Mouse (Mus musculus) heart, embryonic 11.5 days (tissue): ENCODE results near the gene Zfp683. TPM values are rescaled to one million over a fixed set of nuclear protein-coding genes. Genes with fewer than 3 reads are reported as not detected.
A peak's percentile ranks its signal among the peaks of the same experiment; 100 is the strongest.

ENCODE experiments used
- ATAC-seq: fragments of 200-750 bp; cut with Nextera tagmentation; replicated peaks from 2 replicates; pipeline ENCODE4 v1.8.0; 2017; ENCODE audit warnings: moderate library complexity; ENCODE audit not compliant: insufficient number of reproducible peaks, low FRiP score, low TSS enrichment
- H3K27ac ChIP-seq: fragments of 300-500 bp; sonication (generic); 2 replicates; pipeline ENCODE4 v1.5.1; 2014; ENCODE audit warnings: mild to moderate bottlenecking, low read depth, low read length
- H3K27me3 ChIP-seq: fragments of 300-500 bp; sonication (generic); 2 replicates; pipeline ENCODE4 v1.6.1; 2014; ENCODE audit warnings: mild to moderate bottlenecking, low read length, mixed read lengths; ENCODE audit not compliant: control insufficient read depth, insufficient read depth
- H3K36me3 ChIP-seq: fragments of 300-500 bp; sonication (generic); 2 replicates; pipeline ENCODE4 v1.6.1; 2014; ENCODE audit warnings: mild to moderate bottlenecking, low read length, moderate library complexity, mixed read lengths; ENCODE audit not compliant: control insufficient read depth, insufficient read depth
- H3K4me1 ChIP-seq: fragments of 300-500 bp; sonication (generic); 2 replicates; pipeline ENCODE4 v1.6.1; 2014; ENCODE audit warnings: low read length; ENCODE audit not compliant: control insufficient read depth, insufficient read depth
- H3K4me2 ChIP-seq: fragments of 300-500 bp; sonication (generic); 2 replicates; pipeline ENCODE4 v1.6.1; 2014; ENCODE audit warnings: mild to moderate bottlenecking, moderate library complexity
- H3K4me3 ChIP-seq: fragments of 300-500 bp; sonication (generic); 2 replicates; pipeline ENCODE4 v1.5.1; 2014; ENCODE audit warnings: low read depth, low read length
- H3K9ac ChIP-seq: fragments of 300-500 bp; sonication (generic); 2 replicates; pipeline ENCODE4 v1.6.1; 2014; ENCODE audit warnings: mild to moderate bottlenecking, low read depth, low read length, moderate library complexity
- H3K9me3 ChIP-seq: fragments of 300-500 bp; sonication (generic); replicated peaks from 2 replicates; pipeline ENCODE4 v1.6.1; 2016; ENCODE audit warnings: low read length; ENCODE audit not compliant: control insufficient read depth
- WGBS: fragments of 180-500 bp; shearing (Covaris S2); extraction: QIAGEN DNeasy Blood & Tissue Kit; methylation state at CpG from one replicate; pipeline ENCODE4 v1.1.7; 2014; ENCODE audit not compliant: insufficient replicate concordance; 5-methylcytosine and 5-hydroxymethylcytosine counted together
- polyA plus RNA-seq: library from polyadenylated mRNA; unstranded; fragments of >200 nt; fragmentation: Nextera tagmentation; extraction: Ambion mirVana; gene quantifications from 2 replicates; pipeline ENCODE4 v1.2.1, GENCODE M21; 2014

Gene Zfp683
- polyA plus RNA-seq: not detected in 2 replicates

DNA sequence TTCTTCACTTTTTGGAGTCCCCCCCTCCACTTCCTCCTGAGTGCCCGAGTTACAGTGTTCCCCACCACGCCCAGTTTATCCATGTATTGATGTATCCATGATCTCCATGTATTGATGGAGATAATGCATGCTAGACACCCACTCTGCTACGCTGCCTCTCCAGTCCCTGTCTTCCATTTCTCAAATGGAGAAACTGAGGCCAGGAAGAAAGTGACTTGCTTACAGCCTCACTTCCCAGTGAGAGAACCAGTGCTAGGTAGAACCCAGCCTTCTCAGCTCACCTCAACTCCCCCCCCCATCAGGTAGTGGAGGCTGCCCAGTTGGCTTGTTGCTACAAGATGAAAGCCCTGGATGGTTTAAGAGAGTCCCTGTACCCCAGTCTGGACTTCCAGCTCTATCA is at the start of gene Zfp683:
Gene Zfp683, plus strand, starts transcription at position 301 of the 400 bp plus-strand sequence.
- peaks cover 8% of the 10 kb centered on the region for H3K4me1 ChIP-seq
- H3K27me3 ChIP-seq: 0 out of 2 replicates have a peak, but pooled peaks cover 3% of the 10 kb centered on the region
- no peaks in the 10 kb centered on the region for H3K36me3 ChIP-seq
- 0 out of 2 replicates have a peak within 1 kb of the TSS, but pooled peaks have one; percentile 15 for H3K27ac ChIP-seq
- H3K9ac ChIP-seq: 0 out of 2 replicates have a peak within 1 kb of the TSS, but pooled peaks have one; percentile 43
- no peak within 1 kb of the TSS for H3K4me3 ChIP-seq
- peak within 1 kb of the TSS; percentile 31 for H3K4me2 ChIP-seq
- 88% methylated on average over 3 of the region's 3 CpGs for whole genome bisulfite sequencing
- H3K9me3 ChIP-seq: no peaks in the 10 kb centered on the region
- ATAC-seq: no peak

DNA sequence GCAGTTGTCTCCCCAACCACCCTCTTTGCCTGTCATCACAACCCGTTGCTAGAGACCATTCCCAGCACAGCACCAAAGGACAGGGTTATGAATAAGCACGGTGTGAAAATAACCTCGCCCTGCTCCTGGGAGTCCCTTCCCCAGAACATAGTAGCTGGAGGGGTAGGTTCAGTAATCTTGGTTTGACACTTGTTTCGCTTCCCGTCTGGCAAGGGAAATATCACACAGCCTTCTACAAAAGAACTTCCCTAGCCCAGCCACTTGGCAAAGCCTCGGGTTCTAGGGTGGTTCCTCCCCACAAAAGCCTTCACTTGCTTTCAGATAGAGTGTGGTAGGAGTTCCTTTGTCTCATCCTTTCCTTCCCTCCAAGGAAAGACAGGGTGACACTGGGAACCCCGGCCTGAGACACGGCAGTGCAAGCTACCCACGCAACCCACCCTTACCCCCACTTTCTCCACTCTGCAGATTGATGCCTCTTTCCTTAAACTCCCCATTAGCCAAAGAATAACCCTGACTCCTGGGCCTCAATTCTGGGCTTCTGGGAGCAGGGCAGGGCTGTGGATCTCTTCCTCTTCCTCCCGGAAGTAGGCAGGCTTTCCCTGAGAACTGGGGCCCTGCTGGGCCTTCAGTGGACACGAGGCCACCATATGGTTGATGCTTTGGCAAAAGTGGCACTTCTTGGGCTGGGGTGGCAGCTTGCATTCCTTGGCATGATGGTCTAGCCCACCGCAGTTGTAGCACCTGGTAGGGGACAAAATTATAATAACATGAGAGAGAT is 47.9 kb upstream of the Zfp683 start:
- no peaks in the 10 kb centered on the region for H3K27me3 ChIP-seq
- no peak overlapping the region; the same call in 1 of the 2 replicates for H3K27ac ChIP-seq
- no peaks in the 10 kb centered on the region for H3K36me3 ChIP-seq
- H3K9ac ChIP-seq: no peak overlapping the region
- no peak overlapping the region for H3K4me3 ChIP-seq
- no peaks in the 10 kb centered on the region; the same call in 1 of the 2 replicates for H3K4me1 ChIP-seq
- no peaks in the 10 kb centered on the region for H3K9me3 ChIP-seq
- 61% methylated on average over 12 of the region's 12 CpGs for WGBS
- no peak overlapping the region for H3K4me2 ChIP-seq
- ATAC-seq: no peak

DNA sequence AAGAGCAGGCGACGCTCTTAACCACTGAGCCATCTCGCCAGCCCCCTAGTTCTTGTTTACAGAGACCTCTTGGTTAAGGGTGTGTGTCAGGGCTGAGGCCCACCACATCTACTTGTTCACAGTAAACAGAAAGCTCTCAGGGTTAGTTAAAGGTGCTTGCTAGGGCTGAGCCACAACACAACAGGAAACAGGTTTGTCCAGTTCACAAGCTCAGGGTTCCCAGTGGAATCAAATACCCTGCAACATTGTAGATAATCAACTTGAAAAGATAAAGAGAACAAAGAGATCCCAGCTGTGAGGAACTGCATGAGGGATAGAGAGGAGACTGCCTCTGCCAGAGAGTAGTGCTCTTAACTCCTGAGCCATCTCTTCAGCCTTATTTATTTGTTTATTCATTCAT is 46.8 kb upstream of the Zfp683 start:
- H3K27me3 ChIP-seq: no peaks in the 10 kb centered on the region
- H3K4me2 ChIP-seq: no peak overlapping the region
- H3K4me3 ChIP-seq: no peak overlapping the region
- H3K9me3 ChIP-seq: no peaks in the 10 kb centered on the region
- 85% methylated on average over 3 of the region's 3 CpGs for WGBS
- H3K9ac ChIP-seq: no peak overlapping the region
- ATAC-seq: no peak
- no peaks in the 10 kb centered on the region for H3K36me3 ChIP-seq
- no peak overlapping the region for H3K27ac ChIP-seq
- H3K4me1 ChIP-seq: peaks cover 8% of the 10 kb centered on the region

DNA sequence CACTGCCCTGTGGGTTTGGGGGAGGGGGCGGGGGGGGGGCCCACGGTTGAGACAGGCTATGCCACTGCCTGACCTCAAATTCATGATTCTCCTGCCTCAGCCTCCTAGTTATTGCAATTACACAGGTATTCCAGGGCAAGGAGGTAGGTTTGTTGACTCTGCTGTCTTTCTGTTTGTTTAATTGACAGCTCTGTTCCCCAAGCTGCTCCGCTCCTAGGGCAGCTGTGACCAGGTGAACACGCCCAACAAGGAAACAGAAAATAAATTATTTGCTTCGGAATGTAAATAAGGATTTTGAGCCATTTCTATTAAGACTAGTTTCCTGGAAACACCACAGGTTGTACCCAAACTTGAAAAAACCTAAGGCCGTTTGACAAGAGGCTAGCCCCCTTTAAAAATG is 43.9 kb upstream of the Zfp683 start:
- Histone ChIP-seq H3K9ac (no peak overlapping the region), H3K9me3 (no peaks in the 10 kb centered on the region), H3K4me2 (no peak overlapping the region), H3K27me3 (no peaks in the 10 kb centered on the region), H3K4me3 (no peak overlapping the region), H3K4me1 (peaks cover 22% of the 10 kb centered on the region), H3K36me3 (no peaks in the 10 kb centered on the region), H3K27ac (no peak overlapping the region)
- 73% methylated on average over 6 of the region's 6 CpGs for WGBS
- ATAC-seq: no peak

DNA sequence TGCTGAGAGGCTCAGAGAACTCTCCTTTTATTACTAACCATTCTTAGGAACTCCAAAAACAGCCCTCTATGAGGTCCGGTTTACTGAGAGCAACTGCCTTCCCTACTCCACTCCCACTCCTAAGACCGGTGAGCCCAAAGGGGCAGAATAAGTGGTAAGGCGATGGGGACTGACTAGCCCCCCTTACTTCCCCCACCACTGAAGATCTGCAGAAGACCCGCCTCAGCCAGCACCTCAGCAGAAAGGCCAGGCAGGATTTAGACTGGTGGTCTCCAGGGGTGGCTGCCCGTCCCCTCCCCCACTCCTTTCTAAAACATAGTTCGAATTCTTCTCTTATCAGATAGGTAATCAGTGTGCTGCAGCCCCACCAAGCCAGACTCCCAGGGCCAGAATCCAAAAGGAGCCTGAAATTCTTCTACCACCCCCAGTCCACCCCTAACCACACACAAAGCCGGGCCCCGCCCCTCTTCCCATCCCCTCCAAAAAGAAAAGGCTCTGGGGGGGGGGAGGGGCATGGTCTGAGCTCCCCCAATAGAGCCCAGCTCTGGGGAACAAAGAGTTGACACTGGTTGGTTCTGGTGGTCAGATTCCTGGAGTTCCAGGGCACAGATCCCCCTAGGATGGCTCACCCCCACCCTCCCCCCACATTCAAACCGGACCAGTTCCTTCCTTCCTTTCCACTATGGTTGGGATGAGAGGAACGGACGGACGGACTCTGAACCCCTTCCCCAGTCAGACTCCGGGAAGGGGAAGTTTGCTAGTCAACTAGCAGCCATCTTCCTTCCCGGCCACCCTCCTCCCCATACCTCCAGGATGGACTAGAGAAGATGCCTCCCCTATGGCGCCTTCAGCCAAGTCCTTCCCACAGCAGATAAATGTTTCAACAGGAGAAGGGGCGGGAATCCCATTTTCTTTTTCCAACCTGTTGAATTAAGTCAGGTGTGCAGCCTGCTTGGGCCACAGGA is 41.9 kb upstream of the Zfp683 start:
- no peak; the same call in 1 of the 2 replicates for ATAC-seq
- no peak overlapping the region for H3K4me3 ChIP-seq
- peak overlapping the region; percentile 49 for H3K4me2 ChIP-seq
- peaks cover 35% of the 10 kb centered on the region for H3K4me1 ChIP-seq
- no peaks in the 10 kb centered on the region for H3K36me3 ChIP-seq
- WGBS: 6% methylated on average over 16 of the region's 16 CpGs
- H3K9ac ChIP-seq: 0 out of 2 replicates have a peak overlapping the region, but pooled peaks have one; percentile 3
- H3K27me3 ChIP-seq: peaks cover under 1% of the 10 kb centered on the region; the same call in 1 of the 2 replicates
- H3K27ac ChIP-seq: no peak overlapping the region
- H3K9me3 ChIP-seq: no peaks in the 10 kb centered on the region

DNA sequence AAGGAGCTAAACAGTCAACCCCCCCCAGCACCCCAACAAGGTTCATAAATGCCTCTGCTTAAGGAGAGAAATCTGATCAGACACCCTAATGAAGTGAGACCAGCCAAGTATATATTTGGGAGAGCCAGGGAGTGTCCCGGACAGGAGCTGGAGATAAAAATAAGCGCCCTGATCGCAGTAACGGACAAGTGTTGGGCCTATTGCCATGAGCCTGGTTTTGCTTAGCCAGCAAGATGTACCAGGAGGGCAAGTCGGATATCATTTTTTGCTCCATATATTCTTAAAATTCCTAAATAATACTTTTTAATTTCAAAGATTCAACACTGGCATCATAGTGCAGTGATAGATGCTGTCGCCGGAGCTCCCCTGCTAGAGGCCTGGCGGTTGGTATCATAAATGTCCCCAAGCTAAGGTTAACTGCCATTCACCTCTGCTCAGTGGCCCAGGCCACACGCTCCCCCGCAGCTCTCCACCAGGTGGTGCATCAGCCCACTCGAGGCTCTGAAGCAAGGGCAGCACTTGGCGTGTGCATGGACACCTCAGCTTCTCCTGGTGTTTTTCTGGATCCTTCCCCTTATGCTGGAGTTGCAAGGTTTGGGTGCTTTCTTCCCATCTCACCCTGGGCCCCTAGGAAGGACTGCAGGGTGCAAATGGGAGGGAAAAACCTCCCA is 40.6 kb upstream of the Zfp683 start:
- H3K27me3 ChIP-seq: peaks cover 13% of the 10 kb centered on the region
- 37% methylated on average over 12 of the region's 12 CpGs for WGBS
- no peak overlapping the region for H3K4me3 ChIP-seq
- H3K36me3 ChIP-seq: no peaks in the 10 kb centered on the region
- H3K9ac ChIP-seq: no peak overlapping the region
- H3K4me1 ChIP-seq: peaks cover 46% of the 10 kb centered on the region
- H3K27ac ChIP-seq: no peak overlapping the region
- ATAC-seq: no peak
- H3K9me3 ChIP-seq: no peaks in the 10 kb centered on the region
- H3K4me2 ChIP-seq: no peak overlapping the region

DNA sequence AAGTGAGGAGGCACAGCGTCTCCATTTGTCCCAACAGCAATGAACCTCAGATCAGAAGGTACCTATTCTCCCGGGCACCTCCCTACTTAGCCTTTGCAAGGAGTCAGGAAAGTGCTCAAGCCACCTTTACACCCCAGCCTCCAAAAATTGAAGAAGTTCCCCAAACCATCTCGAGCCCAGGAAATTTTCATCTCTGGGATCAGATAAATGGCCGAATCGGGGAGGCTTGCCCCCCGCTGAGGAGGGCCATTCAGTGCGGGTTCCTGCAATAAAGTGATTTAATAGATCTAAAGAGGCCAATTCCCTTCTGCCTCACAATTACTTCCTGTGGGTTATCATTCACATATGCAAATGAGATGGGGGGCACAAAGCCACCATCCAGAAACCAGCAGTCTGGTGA is 37.4 kb upstream of the Zfp683 start:
- peaks cover 26% of the 10 kb centered on the region for H3K27me3 ChIP-seq
- no peak overlapping the region for H3K9ac ChIP-seq
- H3K4me3 ChIP-seq: no peak overlapping the region
- H3K27ac ChIP-seq: peak overlapping the region; percentile 22; the same call in 1 of the 2 replicates
- 0 out of 2 replicates have a peak overlapping the region, but pooled peaks have one; percentile 8 for H3K4me2 ChIP-seq
- H3K9me3 ChIP-seq: no peaks in the 10 kb centered on the region
- ATAC-seq: no peak
- H3K4me1 ChIP-seq: peaks cover 65% of the 10 kb centered on the region
- H3K36me3 ChIP-seq: no peaks in the 10 kb centered on the region
- 10% methylated on average over 7 of the region's 7 CpGs for WGBS

DNA sequence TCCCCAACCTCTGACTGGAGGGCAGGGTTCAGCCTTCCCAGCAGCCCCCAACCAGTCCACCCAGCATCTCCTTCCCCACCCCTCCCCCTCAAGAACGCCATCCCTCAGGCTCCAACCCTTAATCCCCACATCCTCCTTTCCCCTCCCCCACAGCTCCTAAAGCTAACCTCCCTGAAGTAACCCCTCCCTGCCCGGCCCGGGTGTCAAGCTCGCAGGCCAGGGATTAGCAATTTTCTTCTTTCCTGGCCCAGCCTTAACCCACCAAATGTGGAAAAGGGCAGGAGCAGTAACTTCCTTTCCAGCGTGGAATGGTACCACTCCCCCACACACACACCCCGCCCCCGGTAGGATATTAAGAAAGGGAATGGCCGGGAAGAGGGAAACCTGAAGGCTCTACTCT is 36.9 kb upstream of the Zfp683 start:
- Histone ChIP-seq H3K4me2 (peak overlapping the region; percentile 80), H3K27me3 (peaks cover 26% of the 10 kb centered on the region), H3K4me1 (peaks cover 59% of the 10 kb centered on the region), H3K36me3 (no peaks in the 10 kb centered on the region), H3K9ac (no peak overlapping the region), H3K9me3 (no peaks in the 10 kb centered on the region), H3K27ac (peak overlapping the region; percentile 17; the same call in 1 of the 2 replicates), H3K4me3 (no peak overlapping the region; the same call in 1 of the 2 replicates)
- no peak for ATAC-seq
- under 1% methylated on average over 8 of the region's 8 CpGs for WGBS
